Mouse (Mus musculus) MEL (cell line): ENCODE measurements around the gene Ccdc85c. TPM values are rescaled to one million over a fixed set of nuclear protein-coding genes. Genes with fewer than 3 reads are reported as not detected.

Experiments used
- DNase-seq: peaks from one replicate; pipeline ENCODE4 v3.0.0; 2011; ENCODE audit warnings: low read depth, low spot score
- H3K27ac ChIP-seq: 2 replicates; pipeline ENCODE4 v1.5.1; 2012; ENCODE audit warnings: low read depth, mild to moderate bottlenecking, control low read depth, low read length, moderate library complexity; ENCODE audit not compliant: control insufficient read depth
- H3K27me3 ChIP-seq, 2 experiments: fragments of 150-350 bp in 1 of 2; sonication (generic) in 1 of 2; 2 replicates each; pipeline ENCODE4 v1.6.1; 2012; ENCODE audit warnings: low read length in 2 of 2, mild to moderate bottlenecking in 2 of 2, improper control_type of control experiment in 1 of 2, moderate library complexity in 1 of 2; ENCODE audit not compliant: insufficient read depth in 2 of 2, control insufficient read depth in 1 of 2
- H3K36me3 ChIP-seq, 2 experiments: 2 replicates each; pipeline ENCODE4 v1.6.1; 2012 to 2014; ENCODE audit warnings: low read length in 2 of 2, improper control_type of control experiment in 1 of 2, inconsistent platforms in 1 of 2, mild to moderate bottlenecking in 1 of 2; ENCODE audit not compliant: insufficient read depth in 2 of 2, control insufficient read depth in 1 of 2
- H3K4me1 ChIP-seq, 2 experiments: fragments of 150-350 bp in 1 of 2; sonication (generic) in 1 of 2; 2 replicates each; pipeline ENCODE4 v1.6.1; 2012; ENCODE audit warnings: low read length in 2 of 2, improper control_type of control experiment in 1 of 2, mild to moderate bottlenecking in 1 of 2; ENCODE audit not compliant: insufficient read depth in 2 of 2, control insufficient read depth in 1 of 2
- H3K4me3 ChIP-seq, 2 experiments: fragments of 150-350 bp in 1 of 2; sonication (generic) in 1 of 2; 2 replicates each; pipeline ENCODE4 v1.5.1; 2012; ENCODE audit warnings: low read depth in 2 of 2, low read length in 2 of 2, mild to moderate bottlenecking in 2 of 2, moderate library complexity in 2 of 2, control low read depth in 1 of 2, improper control_type of control experiment in 1 of 2; ENCODE audit not compliant: control insufficient read depth in 1 of 2, insufficient read depth in 1 of 2
- H3K79me2 ChIP-seq: 2 replicates; pipeline ENCODE4 v1.6.1; 2012; ENCODE audit warnings: mild to moderate bottlenecking, low read length, moderate library complexity; ENCODE audit not compliant: control insufficient read depth, poor library complexity, insufficient read depth
- H3K9ac ChIP-seq: 2 replicates; pipeline ENCODE4 v1.6.1; 2012; ENCODE audit warnings: low read depth, mild to moderate bottlenecking, control low read depth, low read length, moderate library complexity; ENCODE audit not compliant: control insufficient read depth, poor library complexity, severe bottlenecking
- H3K9me3 ChIP-seq: fragments of 150-350 bp; sonication (generic); replicated peaks from 2 replicates; pipeline ENCODE4 v1.6.1; 2012; ENCODE audit warnings: mild to moderate bottlenecking, low read length, improper control_type of control experiment, moderate library complexity; ENCODE audit not compliant: insufficient read depth
- BHLHE40 ChIP-seq: IDR thresholded peaks from 2 replicates; pipeline ENCODE4 v1.6.1; 2012; ENCODE audit warnings: low read depth, mild to moderate bottlenecking, inconsistent platforms, low read length, improper control_type of control experiment, borderline replicate concordance
- CHD1 ChIP-seq: IDR thresholded peaks from 2 replicates; pipeline ENCODE4 v1.6.1; 2012; ENCODE audit warnings: low read depth, mild to moderate bottlenecking, inconsistent platforms, low read length, improper control_type of control experiment
- KAT2A ChIP-seq: conservative IDR thresholded peaks from 2 replicates; pipeline ENCODE4 v1.6.1; 2012; ENCODE audit warnings: low read depth, low read length, improper control_type of control experiment, inconsistent platforms
- MAX ChIP-seq: IDR thresholded peaks from 2 replicates; pipeline ENCODE4 v1.6.1; 2011; ENCODE audit warnings: low read length, improper control_type of control experiment
- MAZ ChIP-seq: IDR thresholded peaks from 2 replicates; pipeline ENCODE4 v1.6.1; 2012; ENCODE audit warnings: low read depth, mild to moderate bottlenecking, inconsistent platforms, low read length, improper control_type of control experiment
- MEF2A ChIP-seq: IDR thresholded peaks from 2 replicates; pipeline ENCODE4 v1.6.1; 2014; ENCODE audit warnings: low read depth, mild to moderate bottlenecking, inconsistent platforms, low read length, improper control_type of control experiment; ENCODE audit not compliant: poor library complexity, insufficient replicate concordance, severe bottlenecking; ENCODE audit errors: extremely low read depth
- MXI1 ChIP-seq: IDR thresholded peaks from 2 replicates; pipeline ENCODE4 v1.6.1; 2011; ENCODE audit warnings: mild to moderate bottlenecking, low read depth, low read length, improper control_type of control experiment
- MYB ChIP-seq: IDR thresholded peaks from 2 replicates; pipeline ENCODE4 v1.6.1; 2011; ENCODE audit warnings: mild to moderate bottlenecking, low read depth, low read length, improper control_type of control experiment
- NELFE ChIP-seq: IDR thresholded peaks from 2 replicates; pipeline ENCODE4 v1.6.1; 2011; ENCODE audit warnings: low read depth, low read length, improper control_type of control experiment
- POLR2AphosphoS5 ChIP-seq: IDR thresholded peaks from 2 replicates; pipeline ENCODE4 v1.6.1; 2012; ENCODE audit warnings: low read depth, borderline replicate concordance, mild to moderate bottlenecking, inconsistent platforms, low read length, moderate library complexity, mixed read lengths
- RAD21 ChIP-seq: IDR thresholded peaks from 2 replicates; pipeline ENCODE4 v1.6.1; 2011; ENCODE audit warnings: mild to moderate bottlenecking, low read depth, low read length, improper control_type of control experiment
- SIN3A ChIP-seq: IDR thresholded peaks from 2 replicates; pipeline ENCODE4 v1.6.1; 2012; ENCODE audit warnings: low read length, improper control_type of control experiment, inconsistent platforms
- TAL1 ChIP-seq: IDR thresholded peaks from 2 replicates; pipeline ENCODE4 v1.6.1; 2012; ENCODE audit warnings: mild to moderate bottlenecking, inconsistent platforms, low read length, moderate library complexity, mixed read lengths
- USF1 ChIP-seq: IDR thresholded peaks from 2 replicates; pipeline ENCODE4 v1.6.1; 2014; ENCODE audit warnings: low read depth, mild to moderate bottlenecking, inconsistent platforms, low read length, improper control_type of control experiment, moderate library complexity
- USF2 ChIP-seq, 2 experiments: IDR thresholded peaks; 2 replicates each; pipeline ENCODE4 v1.6.1; 2011 to 2012; ENCODE audit warnings: improper control_type of control experiment in 2 of 2, low read length in 2 of 2, borderline replicate concordance in 1 of 2, inconsistent platforms in 1 of 2, low read depth in 1 of 2, mild to moderate bottlenecking in 1 of 2; ENCODE audit not compliant: insufficient read depth in 1 of 2
- ZC3H11A ChIP-seq: IDR thresholded peaks from 2 replicates; pipeline ENCODE4 v1.6.1; 2012; ENCODE audit warnings: low read depth, mild to moderate bottlenecking, inconsistent platforms, low read length, improper control_type of control experiment
- ZKSCAN1 ChIP-seq: IDR thresholded peaks from 2 replicates; pipeline ENCODE4 v1.6.1; 2012; ENCODE audit warnings: low read depth, mild to moderate bottlenecking, inconsistent platforms, low read length, improper control_type of control experiment, moderate library complexity
- ZMIZ1 ChIP-seq: IDR thresholded peaks from 2 replicates; pipeline ENCODE4 v1.6.1; 2012; ENCODE audit warnings: low read depth, mild to moderate bottlenecking, inconsistent platforms, low read length, improper control_type of control experiment, moderate library complexity
- polyA plus RNA-seq, 2 experiments: library from polyadenylated mRNA; stranded (reverse) in 1 of 2; unstranded in 1 of 2; fragments of >175 nt in 1 of 2; fragments of >200 nt in 1 of 2; gene quantifications; 2 replicates each; pipeline versions ENCODE4 v1.2.1 to v1.2.4; 2012; ENCODE audit warnings: low replicate concordance in 2 of 2, low read depth in 1 of 2; ENCODE audit not compliant: insufficient read length in 2 of 2, insufficient read depth in 1 of 2, missing spikeins in 1 of 2
- total RNA-seq: library from RNA; depleted of rRNA; stranded (reverse); fragments of 300-350 nt; gene quantifications from 2 replicates; pipeline ENCODE4 v1.2.3, GENCODE M21; 2012

Ccdc85c gene
- total and polyA plus RNA-seq, 3 experiments = 19.8 to 24.8 TPM; not detected in 1

GRCm38 (mm10) chr12:108253042-108253441 lies 22.2 kb downstream of the Ccdc85c start:
- Histone ChIP-seq H3K4me3 (no peak overlapping the region), H3K36me3 (no peaks in the 10 kb centered on the region), H3K79me2 (no peaks in the 10 kb centered on the region), H3K27ac (no peak overlapping the region), H3K9me3 (no peaks in the 10 kb centered on the region), H3K4me1 (no peaks in the 10 kb centered on the region), H3K9ac (no peak overlapping the region), H3K27me3 (no peaks in the 10 kb centered on the region)
- TF ChIP-seq ZKSCAN1 (no peak), TAL1 (no peak), MAZ (no peak), MAX (no peak), MXI1 (no peak), BHLHE40 (no peak), KAT2A (no peak), NELFE (no peak), USF2 (IDR thresholded peaks at IDR 0.05; ENCODE audit: borderline replicate concordance in 1 of 2, insufficient read depth in 1 of 2, low read depth in 1 of 2, low read length in 2 of 2) (no peak), RAD21 (no peak), POLR2AphosphoS5 (no peak), ZC3H11A (no peak), SIN3A (no peak), MYB (no peak), USF1 (no peak), ZMIZ1 (no peak), CHD1 (no peak), MEF2A (no peak)
- no peak for DNase-seq

GRCm38 (mm10) chr12:108251825-108252542 lies 23.2 kb downstream of the Ccdc85c start:
- Histone ChIP-seq H3K27me3 (no peaks in the 10 kb centered on the region), H3K9ac (no peak overlapping the region), H3K4me3 (no peak overlapping the region), H3K36me3 (no peaks in the 10 kb centered on the region), H3K9me3 (no peaks in the 10 kb centered on the region), H3K4me1 (no peaks in the 10 kb centered on the region), H3K27ac (no peak overlapping the region), H3K79me2 (no peaks in the 10 kb centered on the region)
- TF ChIP-seq MXI1 (no peak), MYB (no peak)
- DNase-seq = no peak
